Mouse (Mus musculus) gastrocnemius, postnatal 4 days (tissue): Measurements from ENCODE around the gene Tle1. TPM values are rescaled to one million over a fixed set of nuclear protein-coding genes. Genes with fewer than 3 reads are reported as not detected.

Source experiments
- DNase-seq, 2 experiments: peaks; one replicate each; pipeline ENCODE4 v3.0.0; 2021 to 2022; ENCODE audit warnings: low spot score in 2 of 2, mixed read lengths in 2 of 2
- total RNA-seq, 2 experiments: library from RNA; stranded (reverse); gene quantifications; 2 replicates each; pipeline ENCODE4 v1.2.3; 2021

Gene Tle1
- total RNA-seq, 2 experiments from 2014 or later = 36.9 to 42.4 TPM

DNA sequence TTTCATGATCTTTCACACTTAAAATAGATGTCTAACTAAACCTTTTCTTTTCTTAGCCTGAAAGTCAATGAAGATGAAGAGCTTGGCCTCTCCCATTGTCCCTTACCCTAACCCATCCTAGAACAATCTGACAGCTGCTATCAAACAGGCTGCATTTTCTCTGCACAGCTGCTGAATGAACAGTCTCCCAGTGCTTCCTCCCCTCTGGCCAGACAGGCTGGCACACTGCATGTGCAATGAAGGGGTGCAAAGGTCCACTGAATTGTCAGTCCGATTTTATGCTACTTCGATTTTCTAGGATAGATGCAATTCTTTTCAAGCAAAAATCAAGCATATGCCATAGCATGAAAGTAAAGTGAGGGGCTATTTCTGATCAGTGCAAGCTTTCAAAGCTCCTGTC is 34.2 kb downstream of the Tle1 start:
- DNase-seq = no peak

DNA sequence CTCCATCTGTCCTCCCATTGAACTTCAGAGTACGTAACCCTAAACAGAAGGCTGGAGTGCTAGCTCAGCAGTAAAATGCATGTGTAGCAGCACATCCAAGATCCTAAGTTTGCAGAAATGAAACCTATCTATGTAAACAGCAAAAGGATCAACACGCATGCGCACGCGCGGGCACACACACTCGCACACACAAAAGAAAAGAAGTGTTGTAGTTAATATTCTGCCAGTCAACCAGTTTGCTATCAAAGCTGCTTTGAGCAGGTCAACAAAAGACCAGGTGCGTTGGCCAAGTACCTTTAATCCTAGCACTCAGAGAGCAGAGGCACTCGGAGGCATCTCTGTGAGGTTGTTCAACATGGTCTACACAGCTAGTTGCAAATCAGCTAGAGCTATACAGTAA is 35.0 kb downstream of the Tle1 start:
- DNase-seq = no peak

DNA sequence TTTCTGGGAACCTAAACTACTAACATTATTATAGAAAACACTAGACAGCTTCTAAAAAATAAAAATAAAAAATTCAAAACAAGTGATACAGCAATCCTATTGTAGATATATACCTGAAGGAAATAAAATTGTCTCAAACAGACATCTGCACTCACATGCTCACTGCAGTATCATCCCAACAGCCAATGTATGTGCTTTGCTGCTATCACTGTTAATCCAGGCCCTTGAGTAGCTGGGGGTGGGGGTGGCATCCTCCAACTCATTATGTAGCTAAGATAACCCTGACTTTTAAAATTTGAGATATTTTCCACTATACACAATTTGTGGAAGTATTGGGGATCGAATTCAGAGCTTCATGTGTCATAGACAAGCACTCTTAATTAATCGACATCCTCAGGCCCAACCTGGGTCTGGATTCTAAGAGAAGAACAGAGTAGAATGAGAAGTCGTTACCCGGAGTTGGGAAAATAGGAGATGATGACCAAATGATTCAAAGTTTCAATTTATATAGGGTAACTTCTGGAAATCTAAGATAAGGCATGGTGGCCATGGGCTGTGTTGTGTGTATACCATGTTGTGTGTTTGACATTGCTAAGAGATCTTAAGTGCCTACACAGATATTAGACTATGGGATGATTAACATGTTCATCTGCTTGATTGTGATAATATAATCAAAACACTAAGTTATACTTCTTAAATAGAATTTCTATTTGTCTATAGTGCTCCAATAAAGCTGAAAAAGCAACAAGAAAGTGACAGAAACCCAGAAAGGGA is 38.1 kb downstream of the Tle1 start:
- no peak for DNase-seq

DNA sequence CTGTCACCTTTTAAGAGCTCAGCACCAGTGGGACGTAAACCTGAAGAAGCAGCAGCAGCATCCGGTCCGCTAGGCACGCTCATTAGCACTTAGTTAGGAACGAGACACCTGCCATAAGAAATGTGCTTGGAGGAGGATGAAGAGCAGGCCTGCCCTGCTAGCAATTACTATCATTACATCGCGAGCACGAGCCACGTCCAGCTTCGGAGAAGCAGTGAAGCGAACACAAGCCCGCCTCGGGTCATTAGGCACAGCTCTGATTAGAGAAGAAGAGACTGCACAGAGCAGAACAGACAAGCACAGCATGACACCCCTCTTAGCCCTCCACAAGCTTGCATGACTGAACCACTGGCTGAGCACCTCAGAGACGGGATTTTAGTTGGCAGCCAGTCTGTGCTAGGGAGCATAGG is 40.6 kb downstream of the Tle1 start:
- DNase-seq = no peak

DNA sequence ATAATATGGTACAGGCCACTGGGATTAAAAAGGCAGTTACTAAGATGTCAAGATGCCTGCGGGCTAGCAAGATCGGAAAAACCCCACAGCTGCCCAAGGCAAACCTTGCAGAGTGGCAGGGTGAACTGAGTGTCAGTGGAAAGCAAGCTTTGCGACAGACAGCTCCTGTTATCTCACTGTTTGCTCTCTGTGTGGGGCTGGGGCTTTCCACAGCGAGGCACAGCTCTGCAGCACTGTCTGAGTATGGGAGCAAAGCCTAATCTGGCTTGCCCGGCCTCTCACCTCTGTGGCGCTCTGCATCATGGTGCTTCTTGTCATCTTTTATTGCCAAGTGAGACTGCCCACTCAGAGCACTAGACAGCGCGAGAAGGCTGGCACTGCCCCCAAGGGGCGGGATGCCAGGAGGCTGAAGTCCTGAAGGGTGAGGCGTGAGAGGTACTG is 42.8 kb downstream of the Tle1 start:
- DNase-seq = peak in 1 of 2 experiments; percentile 13

DNA sequence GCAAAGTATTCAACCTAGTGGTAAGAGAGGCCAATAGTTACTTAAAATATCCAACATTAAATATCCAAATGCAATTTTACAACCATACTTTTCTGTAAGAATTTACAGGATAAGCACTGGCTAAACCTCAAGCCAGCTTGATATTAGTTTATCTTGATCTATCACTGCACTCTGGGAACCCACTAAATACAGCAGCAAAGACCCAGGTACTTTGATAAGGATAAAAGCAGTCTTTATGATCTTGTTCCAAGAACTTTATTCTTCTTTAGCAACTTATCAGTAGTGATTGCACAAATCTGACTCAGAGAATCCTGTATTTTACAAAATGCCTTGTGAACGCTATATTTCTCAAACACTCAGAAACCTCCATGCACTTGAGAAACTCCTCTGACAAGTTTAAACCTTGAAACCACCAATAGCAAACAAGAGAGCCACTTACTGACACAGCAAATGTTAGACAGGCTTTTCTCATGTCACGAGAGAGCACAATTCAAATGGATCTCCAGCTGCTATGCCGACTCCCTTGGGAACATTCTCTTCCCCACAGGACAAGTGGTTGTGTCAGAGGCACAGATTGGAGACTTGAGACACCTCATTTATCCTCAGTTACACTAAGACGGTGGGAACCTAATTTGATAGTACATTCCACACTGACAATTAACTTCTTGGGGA is 50.1 kb downstream of the Tle1 start:
- DNase-seq = no peak

DNA sequence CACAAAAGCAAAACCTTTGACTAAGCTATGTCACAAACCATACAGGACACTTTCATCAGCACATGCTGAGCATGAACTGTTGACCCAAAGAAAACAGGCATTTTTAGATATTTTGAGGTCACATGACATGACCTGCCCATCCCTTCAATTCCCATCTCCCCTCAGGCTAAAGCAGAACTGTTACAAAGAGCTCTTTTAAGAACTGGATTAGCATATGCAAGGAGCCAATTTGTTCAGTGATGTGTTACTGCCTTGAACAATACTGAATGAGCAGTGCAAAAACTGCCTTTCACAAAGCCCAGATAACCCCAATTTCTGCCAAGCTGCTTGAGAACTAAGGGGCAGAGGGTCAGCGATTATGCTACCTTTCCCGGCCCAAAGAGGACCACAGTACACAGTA is 54.7 kb downstream of the Tle1 start:
- DNase-seq = no peak

DNA sequence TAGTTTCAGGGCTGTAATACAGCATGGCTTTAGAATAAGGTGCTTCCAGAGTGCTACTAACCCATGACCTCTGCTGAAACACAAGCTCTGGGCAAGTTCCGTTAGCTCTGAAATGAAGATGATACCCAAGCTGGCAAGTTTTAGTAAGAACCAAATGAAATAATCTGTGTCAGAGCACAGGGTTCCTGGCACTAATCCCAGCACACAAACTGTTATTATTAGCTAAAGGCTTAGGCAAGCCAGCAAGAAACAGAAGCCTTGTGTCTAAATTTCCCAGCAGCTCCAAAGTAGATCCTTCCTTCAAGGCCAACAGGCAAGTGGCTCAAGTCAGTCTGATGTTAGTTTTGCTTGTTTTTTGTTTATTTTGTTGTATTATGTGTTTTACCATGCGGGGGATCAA is 56.2 kb downstream of the Tle1 start:
- no peak for DNase-seq

DNA sequence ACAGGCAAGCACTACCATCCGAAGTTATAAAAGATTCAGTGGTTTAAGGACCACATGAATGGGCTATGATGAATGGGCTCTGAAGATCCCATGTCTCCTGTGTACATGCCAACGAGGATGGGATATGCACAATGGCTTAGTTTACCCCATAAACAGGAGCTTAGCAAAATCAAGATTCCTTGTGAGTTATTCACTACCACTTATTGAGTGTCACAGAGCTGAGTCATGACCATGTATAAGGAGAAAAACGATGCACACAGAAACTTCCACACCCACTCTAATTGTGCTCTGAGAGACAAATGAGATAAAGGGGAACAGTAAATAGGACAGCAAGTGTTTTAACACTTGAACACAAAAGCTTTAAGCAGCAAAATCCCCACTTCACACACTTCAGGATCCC is 60.0 kb downstream of the Tle1 start:
- DNase-seq = no peak

DNA sequence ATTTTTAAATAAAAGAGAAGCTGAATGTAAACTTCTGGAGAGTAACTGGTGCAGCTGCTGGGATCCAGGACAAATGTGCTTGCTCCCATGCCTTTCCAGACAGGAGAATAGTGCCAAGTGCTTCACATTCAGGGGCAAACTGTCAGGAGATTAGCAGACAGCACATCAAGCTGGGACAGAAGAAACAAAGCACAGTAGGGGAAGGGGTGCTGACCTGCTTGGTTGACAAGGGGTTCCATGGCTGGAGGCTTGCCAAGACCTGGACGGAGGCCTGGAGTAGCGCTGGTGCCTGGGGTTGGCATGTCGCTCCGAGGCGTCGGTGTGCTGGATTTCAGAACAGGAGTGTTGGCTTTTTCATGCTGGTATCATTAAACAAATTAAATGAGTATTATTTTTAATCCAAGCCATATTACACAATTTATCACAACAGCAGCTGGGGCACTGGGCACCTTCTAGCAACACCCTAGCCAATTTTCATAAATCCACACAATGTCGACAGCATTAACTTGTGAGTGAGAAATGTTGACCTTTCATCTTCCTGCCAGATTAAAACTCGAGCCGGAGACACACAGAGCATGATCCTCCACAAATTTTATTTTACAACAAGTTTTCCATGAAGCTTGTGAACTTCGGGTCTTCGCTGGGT is 61.1 kb downstream of the Tle1 start:
- DNase-seq = peak in 1 of 2 experiments; percentile 23

DNA sequence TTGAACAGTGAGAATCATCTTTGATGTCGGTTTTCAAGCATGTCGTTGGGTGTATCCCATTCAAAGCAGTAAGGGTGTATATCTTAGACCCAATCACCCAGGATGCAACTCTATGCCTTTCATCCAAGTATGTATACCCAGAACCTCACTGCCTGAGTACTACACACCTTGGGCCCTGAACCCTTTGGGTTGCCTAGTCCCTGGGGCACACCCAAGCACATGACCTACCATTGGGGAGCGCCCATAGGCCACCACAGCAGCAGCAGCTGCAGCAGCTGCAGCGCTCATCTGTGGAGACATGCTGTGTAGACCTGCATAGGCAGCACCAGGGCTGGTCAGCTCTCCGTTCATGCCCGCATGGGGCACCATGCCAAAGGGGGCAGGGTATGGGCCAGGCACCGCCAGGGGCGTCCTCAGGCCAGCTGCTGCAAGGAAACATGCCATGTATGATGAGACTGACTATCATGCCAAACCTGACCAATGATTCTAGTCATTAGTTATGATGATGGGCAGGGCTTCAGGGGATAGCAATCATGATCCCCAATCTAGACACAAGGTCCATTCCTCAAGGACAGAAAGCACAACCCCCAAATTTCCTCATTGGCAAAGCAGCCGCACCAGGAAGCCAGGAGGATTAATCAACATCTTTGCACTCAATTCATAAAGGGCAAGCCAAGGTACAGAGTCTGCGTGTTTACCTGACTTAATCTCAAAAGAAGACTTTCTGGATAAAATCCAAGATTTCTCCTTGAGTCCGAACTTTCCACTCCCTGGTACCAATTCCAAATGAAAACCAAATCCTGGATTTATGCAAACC is 62.2 kb downstream of the Tle1 start:
- peak in 1 of 2 experiments; percentile 15 for DNase-seq

DNA sequence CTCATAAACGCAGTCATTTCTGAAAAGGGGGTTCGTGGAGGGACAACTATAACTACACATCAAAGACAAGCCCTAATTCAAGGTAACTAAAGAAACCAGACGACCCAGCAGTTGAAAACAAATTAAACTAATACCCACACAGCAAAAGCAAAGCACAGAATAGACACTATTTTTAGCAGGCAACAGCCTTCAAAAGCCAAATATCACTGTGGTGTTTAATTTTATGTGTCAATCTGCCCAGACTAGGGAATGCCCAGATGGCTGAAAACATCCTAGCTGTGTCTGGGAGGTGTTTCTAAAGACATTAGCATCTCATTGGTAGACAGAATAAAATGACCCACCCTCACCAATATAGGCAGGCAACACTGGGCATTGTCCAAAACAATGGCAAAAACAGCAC is 68.1 kb downstream of the Tle1 start:
- DNase-seq = no peak

DNA sequence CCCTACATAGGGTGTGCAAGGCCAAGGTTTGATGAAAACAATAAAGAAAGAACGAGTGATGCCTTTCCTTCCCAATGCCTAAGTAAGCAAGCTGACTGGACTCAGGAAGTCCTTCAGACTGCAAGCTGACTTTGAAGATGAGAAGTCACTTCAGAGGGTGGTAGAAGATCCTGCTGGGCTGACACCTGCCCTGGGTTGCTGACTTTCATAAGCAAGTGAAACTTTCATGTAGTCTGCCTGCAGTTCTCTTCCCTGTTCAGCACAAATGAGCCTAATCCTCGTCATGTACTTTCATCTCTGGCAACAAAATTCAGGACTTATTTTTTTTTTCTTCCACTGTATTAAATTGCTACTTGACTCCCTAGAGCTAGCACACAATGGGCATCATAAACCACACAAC is 73.1 kb downstream of the Tle1 start:
- no peak for DNase-seq

DNA sequence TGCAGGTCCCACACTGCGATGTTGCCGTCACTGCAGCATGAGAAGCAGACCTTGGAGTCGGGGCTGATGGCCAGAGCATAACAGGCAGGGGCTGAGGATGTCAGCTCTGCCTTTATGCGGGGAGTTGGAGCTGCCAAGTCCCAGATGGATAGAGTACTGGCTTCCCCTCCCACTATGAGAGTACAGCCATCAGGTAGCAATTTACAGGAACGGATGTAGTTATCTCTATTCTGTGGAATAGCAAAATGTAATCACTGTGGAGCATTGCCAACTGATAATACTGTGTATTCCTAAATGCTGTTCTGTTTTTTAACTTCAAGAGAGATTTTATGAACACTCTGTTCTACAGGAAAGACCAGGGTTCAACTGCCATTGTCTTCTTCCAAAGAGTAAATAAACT is 75.9 kb downstream of the Tle1 start:
- DNase-seq = no peak

DNA sequence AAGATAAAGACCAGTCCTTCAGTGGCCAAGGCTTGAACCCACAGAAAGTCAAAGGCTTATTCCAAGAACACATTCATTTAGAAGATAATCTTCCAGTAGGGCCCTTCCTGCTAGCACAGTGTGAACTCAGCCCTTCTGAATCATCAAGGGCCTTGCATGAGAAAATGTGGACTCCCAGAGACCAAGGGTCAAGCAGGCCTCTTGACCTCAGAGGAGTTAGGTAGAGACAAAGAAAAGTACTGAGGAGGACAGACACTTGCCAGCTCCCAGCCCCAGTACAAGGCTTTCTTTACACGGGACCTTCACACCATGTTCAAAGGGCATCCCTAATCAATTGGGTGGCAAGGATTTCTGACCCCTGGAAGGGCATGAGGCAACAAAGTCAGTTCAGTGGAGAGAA is 77.9 kb downstream of the Tle1 start:
- DNase-seq = no peak

DNA sequence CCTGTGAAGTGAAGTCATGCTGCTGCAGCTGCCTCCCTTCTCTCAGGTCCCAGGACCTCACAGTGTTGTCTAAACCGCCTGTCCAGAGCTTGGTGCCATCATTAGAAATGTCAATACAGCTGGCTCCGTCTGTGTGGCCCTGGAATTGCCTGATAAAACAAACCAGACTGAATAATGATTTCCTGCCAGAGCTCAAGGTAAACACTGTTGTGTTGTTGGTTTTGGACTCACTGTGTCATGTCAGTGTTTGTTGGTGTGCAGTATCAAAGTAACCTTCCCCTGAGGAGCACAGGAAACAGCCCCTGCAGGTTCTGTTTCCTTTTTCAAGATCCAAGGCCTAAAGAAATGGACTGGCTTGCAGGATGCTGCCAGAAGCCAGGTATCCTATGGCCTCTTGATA is 78.4 kb downstream of the Tle1 start:
- no peak for DNase-seq

DNA sequence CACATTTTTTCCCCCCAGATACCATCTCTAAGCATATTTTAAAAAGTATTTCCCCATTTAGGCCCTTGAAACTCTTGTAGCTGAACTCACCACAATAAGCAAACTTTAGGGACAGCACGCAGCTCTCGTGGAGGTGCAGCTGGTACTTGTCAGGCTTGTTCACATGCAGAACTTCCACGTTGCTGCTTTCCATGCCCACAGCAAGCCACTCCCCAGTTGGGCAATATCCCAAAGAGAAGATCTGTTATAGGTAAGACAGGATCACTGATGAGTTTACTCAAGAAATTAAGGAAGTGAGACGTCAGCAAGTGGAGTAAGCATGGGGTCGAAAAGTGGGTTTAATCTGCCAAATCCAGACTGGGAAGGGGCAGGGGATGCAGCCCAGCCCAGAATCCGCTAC is 80.7 kb downstream of the Tle1 start:
- DNase-seq = no peak

DNA sequence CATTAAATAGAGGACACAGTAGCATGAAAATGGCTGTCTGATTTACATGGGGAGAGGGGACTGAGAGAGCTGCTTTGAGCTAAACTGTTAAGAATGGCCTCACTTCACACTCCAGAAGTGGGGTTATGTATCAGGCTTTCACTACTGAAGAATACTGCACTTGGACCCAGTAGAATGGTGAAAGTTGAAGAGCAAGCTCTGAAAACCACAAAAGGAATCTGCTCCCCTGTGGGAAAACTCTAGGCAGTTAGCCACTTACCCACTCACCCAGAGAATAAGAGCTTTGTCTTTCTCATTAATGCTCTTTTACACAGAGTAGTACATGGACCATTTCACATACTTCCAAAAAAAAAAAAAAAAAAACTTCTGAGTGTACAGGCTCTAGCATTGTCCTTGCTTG is 95.0 kb downstream of the Tle1 start:
- no peak for DNase-seq

DNA sequence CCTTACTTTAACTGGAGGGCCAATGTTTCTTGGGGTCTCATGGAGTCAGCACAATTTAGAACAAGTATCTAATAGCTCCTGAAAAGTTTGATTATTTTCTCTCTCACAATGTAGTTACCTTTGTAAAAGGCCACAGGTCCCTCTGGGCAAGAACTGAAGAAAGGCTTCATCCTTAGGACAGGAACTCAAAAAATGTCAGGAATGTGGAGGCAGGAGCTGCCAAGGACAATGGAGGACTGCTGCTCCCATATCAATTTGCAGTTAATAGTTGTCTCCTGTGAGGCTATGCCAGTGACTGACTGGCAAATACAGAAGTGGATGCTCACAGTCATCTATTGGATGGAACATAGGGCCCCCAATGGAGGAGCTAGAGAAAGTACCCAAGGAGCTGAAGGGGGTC is 96.5 kb downstream of the Tle1 start:
- no peak for DNase-seq

DNA sequence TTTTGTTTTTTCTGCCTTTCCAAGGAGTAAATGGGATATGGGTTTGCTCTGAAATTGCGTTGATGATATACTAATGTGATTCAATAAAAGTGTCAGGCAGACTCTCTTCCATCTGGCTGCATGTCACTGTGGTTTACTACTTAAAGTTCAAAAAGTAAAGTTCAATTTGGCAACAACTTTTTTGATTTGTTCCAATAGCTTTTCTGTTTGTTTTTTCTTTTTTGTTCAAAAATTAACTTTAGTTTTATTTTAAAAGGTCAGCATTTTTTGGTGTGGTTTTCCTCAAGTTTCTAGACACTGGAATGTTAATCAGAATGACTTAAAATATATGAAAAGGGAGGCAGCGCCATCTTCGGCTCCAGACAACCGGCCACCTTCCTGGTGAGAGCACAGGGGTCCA is 112.9 kb downstream of the Tle1 start:
- DNase-seq = no peak

DNA sequence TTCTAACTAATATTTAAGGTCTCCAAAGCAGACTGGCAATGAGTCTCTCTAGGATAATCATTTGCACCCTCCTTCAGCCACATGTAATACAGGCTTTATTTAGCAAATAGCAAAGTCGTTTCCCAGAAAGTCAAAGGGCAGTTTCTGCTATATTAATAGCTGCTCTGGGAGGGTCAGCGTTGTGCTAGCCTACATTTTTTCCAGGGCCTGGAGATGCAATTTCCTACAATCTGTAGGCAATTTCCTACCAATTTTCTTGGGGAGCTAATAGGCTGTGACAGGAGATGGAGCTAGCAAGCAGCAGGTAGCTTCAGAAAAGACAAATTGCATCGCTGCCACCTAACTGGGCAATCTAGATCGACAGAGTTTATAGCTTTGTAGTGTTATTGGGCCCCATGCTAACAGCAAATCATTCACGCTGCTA is 131.6 kb downstream of the Tle1 start:
- no peak for DNase-seq

DNA sequence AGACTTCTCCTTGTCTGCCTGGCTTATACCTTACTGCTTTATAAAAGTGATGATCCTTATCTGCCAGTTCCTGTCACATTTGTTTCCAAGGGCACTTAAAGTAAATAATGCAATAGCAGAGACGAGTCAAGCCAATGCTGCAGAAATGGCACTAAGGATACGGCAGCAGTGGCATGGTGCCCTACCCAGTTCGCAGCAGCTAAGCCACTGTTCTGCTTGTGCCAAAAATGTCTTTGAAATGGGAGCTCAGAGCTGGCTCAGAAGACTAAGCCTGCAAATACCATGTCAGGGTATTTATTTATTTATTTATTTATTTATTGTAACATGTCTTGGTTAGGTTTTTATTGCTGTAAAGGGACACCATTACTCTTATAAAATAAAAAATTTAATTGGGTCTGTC is 132.8 kb downstream of the Tle1 start:
- peak in 1 of 2 experiments; percentile 11 for DNase-seq
